Mouse (Mus musculus) lung, postnatal 0 days (tissue): ENCODE measurements at regions not wholly inside any gene's neighbourhood (a gene's known extent, or its start where the extent isn't known, plus 50 kb on each side); places are given as distances from the start of the nearest gene placed in this dataset.

ENCODE experiments used
- CTCF ChIP-seq: IDR thresholded peaks from 2 replicates; pipeline ENCODE4 v1.5.1; 2016; ENCODE audit warnings: antibody characterized with exemption, mild to moderate bottlenecking
- EP300 ChIP-seq: IDR thresholded peaks from 2 replicates; pipeline ENCODE4 v1.6.1; 2016; ENCODE audit warnings: antibody characterized with exemption, mild to moderate bottlenecking, control low read depth

DNA sequence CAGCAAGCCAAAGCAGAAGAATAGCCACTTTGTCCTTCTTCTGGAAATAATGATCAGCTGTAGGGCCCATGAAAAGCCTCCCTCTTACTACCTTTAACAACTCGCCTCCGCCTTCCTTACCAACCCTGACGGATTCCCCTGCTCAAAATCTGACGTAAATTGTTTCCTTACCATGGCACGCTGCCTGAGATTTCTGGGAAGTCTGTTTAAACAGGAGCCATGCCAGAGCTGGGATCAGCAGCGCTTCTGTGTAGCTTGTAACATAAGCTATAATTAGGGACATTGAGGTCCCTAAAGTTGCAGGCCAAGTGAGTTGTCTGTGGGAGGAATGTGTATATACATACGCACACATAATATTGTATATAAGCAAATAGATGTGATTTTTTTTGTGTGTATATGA lies 484.6 kb downstream of the Gsdmc2 start:
- TF ChIP-seq CTCF (no peak), EP300 (no peak)
